Mouse (Mus musculus) liver, embryonic 18 days (tissue): ENCODE results near the gene Aste1. TPM values are rescaled to one million over a fixed set of nuclear protein-coding genes. Genes with fewer than 3 reads are reported as not detected.

ENCODE experiments used
- polyA plus RNA-seq: library from polyadenylated mRNA; depleted of rRNA; stranded (reverse); fragments of >200 nt; gene quantifications from 2 replicates; pipeline ENCODE4 v1.2.3, GENCODE M21; 2012; rRNA removed

Aste1 gene
- 2.5 and 2.7 TPM in 2 replicates for polyA plus RNA-seq

GRCm38 (mm10) chr9:105395218-105395627 lies at the start of gene Aste1, which contains the start of gene Nek11:
Aste1 (plus strand) TSS chr9:105395392.
Nek11 (minus strand) TSS chr9:105395524.

Other genes with a start within 250 kb of the Aste1 start
- gene Nek11, start 132 bp downstream of the Aste1 start, polyA plus RNA-seq = 0.01 and 0.02 TPM in 2 replicates
- gene Atp2c1, start 131.9 kb downstream of the Aste1 start, polyA plus RNA-seq = 15.9 and 16.6 TPM in 2 replicates
- 5.5 and 6.2 TPM in 2 replicates for gene Pik3r4, start 247.6 kb downstream of the Aste1 start, polyA plus RNA-seq